Mouse (Mus musculus) mature B cell (primary cell): ENCODE measurements around the gene Gtf2i.
"Not testable (repeated sequence)": the region's sequence is repeated elsewhere in the genome, so short reads cannot be mapped to it uniquely, and the experiment has no call there.

Source experiments
- in situ Hi-C: fragments of 300-500 bp; cut with MboI; formaldehyde crosslinking; loops from 2 replicates; pipeline ENCODE4 v1.14.3; 2019

The Gtf2i gene

DNA sequence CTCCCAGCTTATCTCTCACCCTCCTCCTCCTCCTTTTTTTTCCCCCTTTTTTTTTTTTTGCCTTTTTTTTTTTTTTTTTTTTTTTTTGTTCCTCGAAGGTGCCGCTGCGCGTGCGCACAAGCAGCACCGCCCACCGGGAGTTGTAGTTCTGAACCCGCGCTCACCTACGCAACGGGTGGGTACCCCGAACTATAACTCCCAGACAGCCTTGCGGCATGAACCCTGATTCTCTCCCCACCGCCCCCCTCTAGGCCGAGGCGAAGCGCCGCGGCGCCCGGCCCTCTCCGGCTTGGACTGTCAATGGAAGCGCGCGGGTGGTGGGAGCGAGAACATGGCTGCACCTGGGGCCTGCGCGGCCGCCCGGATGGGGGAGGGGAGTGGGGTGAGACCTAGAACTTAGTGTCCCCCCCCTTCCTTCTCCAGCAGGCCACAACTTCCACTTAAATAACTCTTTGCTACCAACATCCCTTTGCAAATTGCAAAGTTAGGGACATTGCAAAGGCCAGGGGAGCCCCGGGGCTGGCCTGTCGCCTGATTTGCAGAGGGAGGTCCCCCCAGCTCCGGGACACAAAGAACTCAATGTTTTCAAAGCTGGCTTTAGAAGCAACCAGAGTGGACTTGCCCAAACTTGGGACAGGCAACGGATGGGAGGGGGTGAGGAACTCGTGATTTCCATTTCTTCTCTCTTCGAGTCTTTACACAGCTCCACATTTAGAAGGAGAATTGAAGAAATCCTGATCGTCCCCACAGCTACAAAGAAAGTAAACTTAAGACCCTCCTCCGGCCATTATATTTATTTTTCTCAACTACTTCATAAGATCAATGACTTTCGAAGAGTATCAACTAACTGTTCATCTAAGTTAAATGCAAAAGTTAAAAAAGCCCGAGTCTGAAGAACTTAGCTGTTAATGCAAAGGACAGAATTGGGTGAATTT lies at the start of gene Gtf2i:
Gtf2i (minus strand) TSS at position 73 of the 935 bp plus-strand sequence.
- in situ Hi-C loops = no loop called here

DNA sequence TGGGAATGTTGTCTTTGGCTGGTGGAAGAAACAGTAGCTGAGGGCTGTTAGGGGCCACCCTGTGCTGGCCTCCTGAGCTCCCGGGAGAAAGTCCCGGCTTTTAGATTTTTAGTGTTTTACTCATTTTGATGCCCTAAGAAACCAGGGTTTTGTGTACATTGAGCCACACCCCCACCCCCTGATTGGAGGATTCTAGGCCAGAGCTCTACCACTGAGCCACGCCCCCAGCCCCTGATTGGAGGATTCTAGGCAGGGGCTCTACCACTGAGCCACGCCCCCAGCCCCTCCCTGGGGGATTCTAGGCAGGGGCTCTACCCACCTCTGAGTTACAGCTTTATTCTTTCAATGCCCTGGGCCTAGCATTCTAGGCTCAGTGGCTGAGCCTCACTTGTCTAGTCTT lies 44.5 kb upstream of the Gtf2i start:
- in situ Hi-C loops = no loop called here

DNA sequence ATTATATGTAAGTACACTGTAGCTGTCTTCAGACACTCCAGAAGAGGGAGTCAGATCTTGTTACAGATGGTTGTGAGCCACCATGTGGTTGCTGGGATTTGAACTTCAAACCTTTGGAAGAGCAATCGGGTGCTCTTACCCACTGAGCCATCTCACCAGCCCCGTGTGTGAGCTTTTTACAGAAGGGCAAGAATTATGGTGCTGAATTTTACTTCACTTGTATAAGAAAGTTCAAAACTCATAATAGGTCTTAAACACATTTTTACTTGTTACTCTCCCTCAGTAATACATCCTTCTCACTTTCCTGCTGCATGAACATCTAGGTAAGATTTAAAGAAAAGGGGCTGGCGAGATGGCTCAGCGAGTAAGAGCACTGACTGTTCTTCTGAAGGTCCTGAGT lies 40.8 kb upstream of the Gtf2i start:
- in situ Hi-C loops = not testable (repeated sequence)

DNA sequence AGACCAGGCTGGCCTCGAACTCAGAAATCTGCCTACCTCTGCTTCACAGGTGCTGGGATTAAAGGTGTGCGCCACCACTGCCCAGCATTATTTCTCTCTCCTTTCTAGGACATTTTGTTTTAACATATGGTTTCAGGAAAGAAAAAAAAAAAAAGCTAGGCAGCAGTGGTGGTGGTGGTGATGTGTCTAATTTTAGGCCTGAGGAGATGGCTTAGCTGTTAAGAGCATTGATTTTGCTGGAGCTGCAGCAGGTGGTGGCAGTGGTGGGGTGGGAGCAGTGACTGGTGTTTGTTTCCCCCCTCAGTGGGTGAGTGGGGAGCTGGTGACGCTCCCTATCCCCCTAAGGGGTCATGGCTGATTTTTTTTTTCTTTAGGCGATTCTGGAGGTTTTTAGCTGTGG lies 38.6 kb upstream of the Gtf2i start:
- in situ Hi-C loops = no loop called here

DNA sequence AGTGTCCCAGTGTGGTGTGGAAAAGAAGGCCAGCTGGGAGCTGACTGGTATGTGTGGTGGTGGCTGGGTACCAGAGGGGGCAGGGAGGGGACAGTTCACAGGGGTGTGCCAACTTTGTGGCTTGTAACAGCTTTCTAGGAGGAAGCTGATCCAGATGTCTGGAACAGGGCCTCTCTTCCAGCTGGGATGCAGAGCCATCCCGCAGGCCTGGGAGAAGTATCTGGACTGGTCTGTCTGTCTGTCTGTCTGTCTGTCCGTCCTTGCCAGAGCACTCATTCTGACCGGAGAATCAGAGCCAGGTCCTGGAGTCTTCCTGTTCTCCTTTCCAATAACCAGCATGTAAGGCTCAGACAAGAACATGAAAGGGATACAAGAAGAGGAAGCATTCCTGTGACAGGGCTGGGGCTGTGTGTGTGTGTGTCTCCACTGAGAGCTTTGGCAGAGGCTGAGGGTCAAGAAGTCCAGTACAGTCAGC lies 38.0 kb upstream of the Gtf2i start:
- in situ Hi-C loops = no loop called here

DNA sequence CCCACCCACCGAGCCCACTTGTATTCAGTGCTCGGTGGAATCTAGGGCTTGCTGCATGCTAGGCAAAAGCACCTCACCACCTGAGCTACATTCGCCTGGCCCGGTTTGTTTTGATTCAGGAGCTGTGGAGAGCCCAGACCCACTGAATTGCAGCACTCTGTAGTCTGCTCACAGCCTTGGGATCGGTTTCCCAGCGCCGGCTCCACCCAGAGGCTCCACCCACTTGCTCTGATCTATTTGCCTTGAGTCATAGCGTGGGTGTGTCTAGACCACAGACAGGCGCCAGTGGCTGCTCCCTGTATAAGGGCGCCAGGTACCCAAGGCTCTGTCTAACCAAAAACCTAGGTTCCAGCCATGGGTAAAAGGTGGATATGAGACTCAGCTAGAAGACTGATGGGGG lies 36.1 kb upstream of the Gtf2i start:
- in situ Hi-C loops = no loop called here

DNA sequence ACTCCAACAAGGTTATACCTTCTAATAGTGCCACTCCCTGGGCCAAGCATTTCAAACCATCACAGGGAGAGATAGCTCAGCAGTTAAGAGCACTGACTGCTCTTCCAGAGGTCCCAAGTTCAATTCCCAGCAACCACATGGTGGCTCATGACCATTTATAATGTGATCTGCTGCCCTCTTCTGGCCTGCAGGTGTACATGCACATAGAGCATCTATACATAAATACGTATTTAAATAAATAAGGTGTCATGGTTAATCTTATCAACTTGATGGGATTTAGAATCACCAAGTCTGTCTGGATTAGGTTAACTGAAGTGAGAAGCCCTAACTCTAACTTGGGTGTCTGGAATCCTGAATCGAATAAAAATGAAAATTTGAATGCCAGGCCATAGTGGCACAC lies 32.5 kb upstream of the Gtf2i start:
- in situ Hi-C loops = no loop called here

DNA sequence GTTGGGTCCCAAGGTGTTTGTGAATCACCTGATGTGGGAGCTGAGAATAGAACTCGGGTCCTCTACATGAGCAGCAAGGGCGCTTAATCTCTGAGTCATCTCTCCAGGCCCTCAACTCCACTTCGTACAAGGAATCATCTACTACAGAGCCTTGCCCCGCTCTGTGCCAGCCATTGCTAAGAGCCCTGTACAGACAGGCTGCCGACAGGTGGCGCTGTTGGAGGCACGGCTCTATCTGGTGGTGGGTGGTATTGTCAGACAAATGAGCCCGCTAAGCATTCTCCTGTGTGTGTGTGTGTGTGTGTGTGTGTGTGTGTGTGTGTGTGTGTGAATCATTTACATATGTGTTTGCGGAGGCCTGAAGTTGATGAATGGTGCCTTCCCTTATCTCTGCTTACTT lies 30.9 kb upstream of the Gtf2i start:
- in situ Hi-C loops = no loop called here

DNA sequence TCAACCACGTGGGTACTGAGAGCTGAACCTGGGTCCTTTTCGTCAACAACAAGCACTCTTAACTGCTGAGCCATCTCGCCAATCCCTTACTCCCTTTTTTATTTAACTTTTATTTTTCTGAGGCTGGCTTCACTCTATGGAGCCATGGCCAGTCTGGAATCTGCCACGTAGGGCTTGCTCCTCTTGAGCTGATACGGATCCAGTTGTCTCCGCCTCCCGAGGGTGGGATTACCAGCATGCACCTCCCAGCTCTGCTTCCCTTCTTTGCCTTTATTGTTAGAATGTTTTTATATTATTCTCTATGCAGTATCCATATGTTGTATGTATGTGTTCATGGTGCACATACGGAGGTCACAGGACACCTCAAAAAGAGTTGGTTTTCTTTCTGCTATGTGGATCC lies 29.5 kb upstream of the Gtf2i start:
- in situ Hi-C loops = loop anchor here (5.0 kb wide), 1 partner anchor 162 kb away; the partner anchor contains the start of gene Gtf2ird2

DNA sequence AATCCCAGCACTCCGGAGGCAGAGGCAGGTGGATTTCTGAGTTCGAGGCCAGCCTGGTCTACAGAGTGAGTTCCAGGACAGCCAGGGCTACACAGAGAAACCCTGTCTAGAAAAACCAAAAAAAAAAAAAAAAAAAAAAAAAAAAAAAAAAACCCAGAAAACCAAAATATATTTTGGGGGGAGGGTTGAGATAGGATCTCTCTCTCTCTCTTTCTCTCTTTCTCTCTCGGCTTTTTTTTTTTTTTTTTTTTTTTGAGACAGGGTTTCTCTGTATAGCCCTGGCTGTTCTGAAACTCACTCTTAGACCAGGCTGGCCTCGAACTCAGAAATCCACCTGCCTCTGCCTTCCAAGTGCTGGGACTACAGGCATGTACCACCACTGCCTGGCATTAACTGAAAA lies 29.0 kb upstream of the Gtf2i start:
- in situ Hi-C loops = loop anchor here (5.0 kb wide), 1 partner anchor 161 kb away; the partner anchor contains the start of gene Gtf2ird2

DNA sequence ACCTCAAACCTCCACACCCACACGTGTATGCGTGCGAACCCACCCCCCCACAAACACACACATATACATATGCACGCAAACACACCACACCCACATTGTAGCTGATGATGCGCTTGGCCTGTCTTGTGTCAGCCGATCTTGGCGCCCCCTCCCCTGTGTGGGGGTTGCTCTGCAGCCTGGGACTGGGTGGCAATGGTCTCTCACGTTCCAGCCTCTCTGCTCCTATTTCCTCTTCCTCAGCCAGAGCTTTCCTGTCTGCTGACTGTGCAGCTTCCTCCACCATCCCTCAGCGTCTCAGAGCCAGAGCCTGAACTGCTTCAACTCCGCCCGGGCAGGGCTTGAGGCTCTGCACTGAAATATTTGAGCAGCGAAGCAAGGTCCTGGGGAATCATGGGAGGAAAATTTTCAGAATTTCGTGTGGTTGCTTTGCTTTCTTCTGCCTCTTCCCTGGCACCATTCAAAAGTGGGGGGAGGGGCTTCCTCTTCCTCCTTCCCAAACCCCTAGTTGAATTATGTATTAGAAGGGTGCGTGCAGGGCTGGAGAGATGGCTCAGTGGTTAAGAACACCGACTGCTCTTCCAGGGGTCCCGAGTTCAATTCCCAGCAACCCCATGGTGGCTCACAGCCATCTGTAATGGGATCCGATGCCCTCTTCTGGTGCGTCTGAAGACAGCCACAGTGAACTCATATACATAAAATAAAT lies 28.1 kb upstream of the Gtf2i start:
- in situ Hi-C loops = loop anchor here (5.0 kb wide), 1 partner anchor 160 kb away; the partner anchor contains the start of gene Gtf2ird2

DNA sequence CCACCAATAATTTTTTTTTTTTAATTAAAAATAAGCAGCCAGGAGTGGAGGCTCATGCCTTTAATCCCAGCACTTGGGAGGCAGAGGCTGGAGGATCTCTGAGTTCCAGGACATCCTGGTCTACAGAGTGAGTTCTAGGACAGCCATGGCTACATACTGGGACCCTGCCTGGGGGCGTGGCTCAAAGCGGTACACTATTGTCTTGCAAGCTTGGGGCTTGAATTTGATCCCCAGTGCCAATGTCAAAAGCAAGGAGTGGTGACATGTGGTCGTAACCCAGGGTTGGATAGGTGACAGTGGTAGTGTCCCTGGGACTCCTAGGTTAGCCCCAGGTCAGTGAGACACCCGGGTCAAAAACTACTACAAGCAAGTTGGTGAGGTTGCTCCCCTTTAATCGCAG lies 27.2 kb upstream of the Gtf2i start:
- in situ Hi-C loops = loop anchor here (5.0 kb wide), 1 partner anchor 159 kb away; the partner anchor contains the start of gene Gtf2ird2

DNA sequence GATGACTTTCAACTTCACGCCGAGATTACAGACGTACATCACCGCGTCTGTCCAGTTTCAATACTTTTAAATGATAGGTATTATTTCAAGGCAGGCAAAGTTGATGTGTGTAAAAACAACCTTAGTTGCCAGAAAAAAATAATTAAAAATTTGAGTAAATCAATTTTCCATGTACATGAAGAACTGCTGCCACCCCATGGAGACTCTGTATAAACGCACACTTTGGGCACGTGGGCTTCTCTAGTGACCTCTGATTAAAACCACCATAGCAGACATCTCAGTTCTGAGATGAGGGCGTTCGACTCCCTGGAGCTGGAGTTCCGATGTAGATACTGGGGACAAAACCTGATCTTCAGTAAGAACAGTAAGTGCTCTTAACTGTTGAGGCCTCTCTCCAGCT lies 26.8 kb upstream of the Gtf2i start:
- in situ Hi-C loops = loop anchor here (5.0 kb wide), 1 partner anchor 159 kb away; the partner anchor contains the start of gene Gtf2ird2

DNA sequence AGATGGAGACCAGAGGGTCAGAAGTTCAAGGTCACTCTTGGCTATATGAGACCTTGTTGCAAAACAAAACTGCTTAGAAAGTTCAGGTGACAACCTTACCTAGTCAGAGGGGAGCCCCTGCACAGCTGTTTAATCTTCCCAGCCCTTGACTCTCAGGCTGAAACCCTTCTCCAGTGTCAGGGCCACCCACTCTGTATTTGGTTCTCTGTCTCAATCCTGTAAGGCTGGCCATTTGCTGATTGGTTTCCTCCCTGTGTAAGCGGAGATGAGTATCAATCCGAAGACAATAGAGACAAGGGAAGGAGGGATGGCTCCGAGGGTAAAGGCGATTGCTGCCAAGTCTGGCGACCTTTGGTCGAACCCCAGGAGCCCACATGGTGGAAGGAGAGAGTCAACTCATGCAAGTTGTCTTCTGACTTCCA lies 25.6 kb upstream of the Gtf2i start:
- in situ Hi-C loops = loop anchor here (5.0 kb wide), 1 partner anchor 158 kb away; the partner anchor contains the start of gene Gtf2ird2

DNA sequence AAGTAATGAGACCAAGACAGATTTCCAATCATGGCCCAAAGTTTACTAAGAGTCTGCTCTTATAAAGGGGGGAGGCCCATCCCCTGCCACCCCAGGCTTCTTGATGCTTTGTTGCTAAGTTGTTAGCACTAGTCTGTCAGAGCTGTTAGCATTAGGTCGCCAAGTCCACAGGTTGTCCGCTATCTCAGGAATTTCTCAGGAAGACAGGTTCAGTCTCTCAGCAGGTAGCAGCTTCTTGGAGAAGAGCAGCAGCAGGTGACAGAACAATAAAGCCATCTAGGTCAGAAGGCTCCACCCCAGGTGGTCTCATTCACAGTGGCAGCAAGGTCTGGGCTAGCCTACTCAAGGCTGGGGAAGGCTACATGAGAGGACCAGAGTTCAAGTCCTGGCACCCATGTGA lies 22.5 kb upstream of the Gtf2i start:
- in situ Hi-C loops = not testable (repeated sequence)

DNA sequence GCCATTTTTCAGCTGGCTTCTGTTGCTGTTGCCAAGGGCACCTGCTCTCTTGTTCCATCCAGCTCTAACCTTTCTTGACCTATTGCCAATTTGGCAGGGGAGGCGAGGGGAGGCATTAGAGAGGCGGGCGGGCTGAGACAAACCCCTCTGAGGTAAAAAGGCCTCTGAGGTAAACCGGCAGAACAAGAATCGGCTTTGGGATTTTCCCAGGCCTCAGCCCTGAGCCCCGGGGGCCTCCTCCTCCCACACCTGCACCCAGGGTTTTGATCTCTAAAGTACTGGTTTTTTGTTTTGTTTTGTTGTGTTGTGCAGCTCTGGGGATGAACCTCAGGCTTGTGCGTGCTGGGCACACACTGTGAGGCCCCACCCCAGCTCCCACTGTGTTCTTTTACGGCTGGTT lies 18.2 kb upstream of the Gtf2i start:
- in situ Hi-C loops = no loop called here

DNA sequence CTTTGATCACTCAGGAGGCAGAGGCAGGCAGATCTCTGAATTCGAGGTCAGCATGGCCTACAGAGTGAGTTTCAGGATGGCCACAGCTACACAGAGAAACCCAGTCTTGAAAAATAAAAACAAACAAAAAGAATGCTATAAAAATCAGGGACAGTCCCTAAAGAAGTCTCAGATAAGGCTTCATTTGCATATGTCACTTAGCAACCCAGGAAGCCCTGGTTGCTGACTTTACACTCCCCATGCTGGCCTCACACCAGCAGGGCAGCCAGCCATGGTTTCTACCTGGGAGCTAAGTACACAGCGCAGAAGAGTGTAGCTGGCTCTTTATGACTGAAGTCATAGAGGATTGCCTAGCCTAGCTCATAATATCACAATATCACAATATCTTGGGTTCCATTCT lies 15.5 kb upstream of the Gtf2i start:
- in situ Hi-C loops = no loop called here

DNA sequence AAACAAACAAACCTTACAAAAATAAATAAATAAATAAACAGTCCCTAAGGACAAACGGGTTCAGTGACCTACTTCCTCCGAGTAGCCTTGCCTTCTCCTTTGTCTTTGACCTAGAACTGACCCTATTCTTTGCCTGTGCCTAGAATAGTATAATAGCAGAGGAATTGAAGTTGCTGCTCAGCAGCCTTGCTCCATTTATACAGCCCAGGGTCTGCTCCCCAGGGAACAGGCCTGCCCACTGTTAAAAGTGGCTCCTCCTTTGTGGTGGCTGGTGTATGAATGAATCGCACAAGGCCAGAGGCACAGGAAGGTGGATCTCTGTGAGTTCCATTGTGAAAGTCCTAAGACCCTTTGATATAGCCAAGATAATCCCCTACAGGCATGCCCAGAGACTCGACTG lies 14.8 kb upstream of the Gtf2i start:
- in situ Hi-C loops = no loop called here

DNA sequence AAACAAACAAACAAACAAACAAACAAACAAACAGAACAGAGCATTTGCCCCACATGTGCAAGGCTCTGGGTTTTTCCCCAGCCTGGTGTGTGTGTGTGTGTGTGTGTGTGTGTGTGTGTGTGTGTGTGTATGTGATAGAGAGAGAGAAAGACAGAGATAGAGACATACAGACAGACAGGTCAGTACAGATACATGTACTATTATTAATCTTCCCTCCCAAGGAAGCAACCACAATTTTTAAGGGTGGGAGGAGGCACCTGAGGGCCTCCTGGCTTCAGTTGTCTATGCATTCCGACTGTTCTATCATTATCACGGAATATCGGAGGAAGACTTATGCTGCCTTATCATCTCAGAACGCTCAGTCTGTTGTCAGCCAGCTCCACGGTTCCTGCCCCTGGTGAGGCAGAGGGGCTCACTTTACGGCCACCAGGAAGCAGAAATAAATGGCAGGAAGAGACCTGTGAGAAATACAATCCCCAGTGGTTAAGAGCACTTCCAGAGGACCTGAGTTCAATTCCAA lies 14.0 kb upstream of the Gtf2i start:
- in situ Hi-C loops = no loop called here

DNA sequence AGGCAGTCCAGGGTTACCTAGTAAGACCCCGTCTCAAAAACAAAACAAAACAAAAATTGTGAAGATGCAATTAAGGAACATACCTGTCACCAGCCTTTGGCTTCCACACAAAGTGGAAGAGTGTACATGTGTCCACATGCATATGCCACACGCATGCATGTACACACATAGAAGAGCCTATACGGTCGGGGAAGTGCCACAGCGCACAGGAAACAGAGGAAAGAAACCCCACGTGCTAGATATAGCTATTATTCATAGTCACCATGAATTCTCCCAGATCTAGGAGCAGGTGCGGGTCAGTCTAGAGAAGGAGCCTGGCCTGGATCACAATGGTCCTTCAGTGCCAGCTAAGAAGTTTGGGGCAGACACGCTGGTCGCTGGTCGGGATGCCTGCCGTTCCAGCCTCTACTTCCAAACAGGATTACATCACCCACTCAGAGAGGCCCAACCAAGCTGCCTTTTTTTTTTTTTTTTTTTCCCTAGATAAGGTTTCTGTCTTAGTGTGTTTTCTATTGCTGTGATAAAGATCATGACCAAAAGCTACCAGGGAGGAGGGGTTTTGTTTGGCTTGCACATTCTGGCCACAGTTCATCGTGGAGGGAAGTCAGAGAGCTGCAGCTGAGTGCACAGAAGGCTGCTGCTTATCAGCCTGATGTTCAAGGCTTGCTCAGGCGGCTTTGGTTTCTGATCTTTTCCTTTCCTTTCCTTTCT lies 11.5 kb upstream of the Gtf2i start:
- in situ Hi-C loops = no loop called here

DNA sequence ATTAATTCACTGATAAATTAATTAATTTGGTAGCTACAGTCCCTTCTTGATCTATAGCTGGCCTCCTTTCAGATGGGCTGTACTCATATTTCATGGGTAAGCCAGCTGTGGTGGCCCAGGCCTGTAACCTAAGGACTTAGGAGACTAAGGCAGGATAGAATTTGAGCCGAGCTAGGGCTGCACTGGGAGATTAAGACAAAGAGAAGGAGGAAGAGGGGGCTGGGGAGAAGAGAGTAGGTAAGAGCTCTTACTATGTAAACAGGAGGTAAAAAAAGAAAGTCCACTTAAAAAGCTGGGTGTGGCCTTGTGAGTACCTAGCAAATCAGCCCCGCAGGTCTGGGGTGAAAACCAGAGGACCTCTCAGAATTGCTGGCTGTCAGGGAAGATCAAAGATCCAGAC lies 9.3 kb upstream of the Gtf2i start:
- in situ Hi-C loops = no loop called here

DNA sequence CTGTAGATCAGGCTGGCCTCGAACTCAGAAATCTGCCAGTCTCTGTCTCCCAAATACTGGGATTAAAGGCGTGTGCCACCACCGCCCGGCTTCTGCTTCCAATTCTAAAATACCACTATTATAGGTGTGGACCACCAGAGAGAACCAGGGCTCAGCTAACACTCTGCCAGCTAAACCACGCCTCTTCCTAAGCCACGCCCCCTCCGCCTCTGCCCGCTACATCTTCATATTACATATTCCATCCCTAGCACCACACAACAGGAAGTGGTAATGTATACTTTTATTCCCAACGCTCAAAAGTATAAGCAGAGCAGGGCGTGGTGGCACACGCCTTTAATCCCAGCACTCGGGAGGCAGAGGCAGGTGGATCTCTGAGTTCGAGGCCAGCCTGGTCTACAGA lies 8.8 kb upstream of the Gtf2i start:
- in situ Hi-C loops = no loop called here
